Mouse (Mus musculus) activated CD4-positive, CD25-positive, alpha-beta regulatory T cell (primary cell): ENCODE measurements around the gene Lamp1. TPM values are rescaled to one million over a fixed set of nuclear protein-coding genes. Genes with fewer than 3 reads are reported as not detected.

Experiments
- polyA plus RNA-seq, 2 experiments: library from polyadenylated mRNA; unstranded; fragments of 100-300 nt; shearing (Covaris generic); gene quantifications; one replicate each; pipeline ENCODE4 v1.2.1; 2017

Lamp1 gene
- polyA plus RNA-seq = 100 to 1,000 TPM; 181 to 217 TPM

DNA sequence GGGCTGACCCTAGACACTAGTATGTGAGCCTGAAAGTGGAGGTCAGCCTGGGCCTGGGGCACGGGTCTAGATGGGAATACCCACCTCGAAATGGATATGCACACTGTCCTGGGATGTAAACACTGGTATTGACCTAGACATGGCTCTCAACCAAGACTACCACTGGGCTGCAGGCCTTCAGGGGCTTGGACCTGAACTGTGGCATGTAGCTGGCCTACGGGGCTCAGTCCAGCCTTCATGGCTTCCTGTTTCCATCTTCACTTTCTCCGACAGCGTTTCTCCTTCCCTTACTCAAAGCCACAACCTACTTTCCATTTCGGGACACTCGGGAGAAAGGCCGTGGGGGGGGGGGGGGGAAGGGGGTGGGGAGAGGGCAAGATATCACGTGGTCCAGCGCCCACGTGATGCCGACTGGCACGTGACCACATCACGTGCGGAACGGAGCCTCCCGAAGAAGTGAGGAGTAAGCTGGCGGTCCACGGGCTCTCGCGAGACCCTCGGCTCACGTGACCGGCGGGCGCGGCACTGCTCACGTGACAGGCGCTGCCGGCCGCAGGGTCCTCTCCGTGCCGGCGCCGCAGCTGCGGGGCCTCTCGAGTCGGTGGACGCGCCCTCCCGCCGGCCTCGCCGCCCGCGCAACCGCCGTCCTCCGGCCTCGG lies at the start of gene Lamp1:
Gene Lamp1, plus strand, starts transcription at position 444 of the 659 bp plus-strand sequence.

DNA sequence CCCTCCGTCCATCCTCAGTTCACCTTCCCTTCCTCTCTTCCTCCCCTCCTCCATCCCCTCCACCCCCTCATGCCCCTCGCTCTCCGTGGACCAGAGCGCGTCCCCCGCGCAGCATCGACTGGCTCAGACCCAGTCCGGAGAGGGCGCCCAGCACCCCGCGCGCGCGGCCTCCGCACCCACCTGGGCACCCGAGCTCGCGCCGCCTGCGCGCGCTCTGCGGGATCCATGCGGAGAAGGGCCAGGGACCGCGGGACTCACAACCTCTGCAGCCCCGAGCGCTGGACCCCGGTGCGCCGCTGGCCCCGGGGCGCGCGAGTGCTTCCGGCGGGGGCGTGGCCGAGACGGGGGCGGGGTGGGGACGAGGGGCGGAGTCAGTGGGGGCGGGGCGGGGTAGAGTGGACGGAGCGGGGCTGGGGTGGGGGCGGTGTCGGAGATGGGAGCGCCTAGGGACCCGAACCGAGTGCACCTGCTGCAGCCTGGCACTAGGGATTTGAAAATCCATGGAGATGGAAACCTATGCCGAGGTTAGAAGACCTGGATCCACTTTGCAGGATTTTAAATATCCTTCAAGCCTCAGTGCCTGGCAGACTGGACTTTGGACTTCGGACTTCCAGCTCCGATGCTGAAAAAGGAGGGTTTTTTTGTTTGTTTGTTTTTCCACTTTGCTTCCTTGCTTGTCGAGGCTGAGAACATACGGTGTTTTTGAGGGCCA lies 41.5 kb downstream of the Lamp1 start, which contains the start of gene Grtp1:
Gene Grtp1, minus strand, starts transcription at position 320 of the 712 bp plus-strand sequence.

Other genes with a start within 250 kb of the Lamp1 start
- gene F7, start 133.1 kb upstream of the Lamp1 start, polyA plus RNA-seq = under 1 TPM in 1 of 2 experiments, not detected in 1; 0.31 TPM
- gene F10, start 121.9 kb upstream of the Lamp1 start, polyA plus RNA-seq = under 1 TPM in 1 of 2 experiments, not detected in 1; 0.92 TPM
- gene Proz, start 98.2 kb upstream of the Lamp1 start, polyA plus RNA-seq = 1 to 10 TPM; 1.1 to 2.6 TPM
- 10 to 100 TPM; 34.3 to 36.7 TPM for gene Pcid2, start 53.7 kb upstream of the Lamp1 start, polyA plus RNA-seq
- 10 to 100 TPM; 27.2 to 33.4 TPM for gene Cul4a, start 53.5 kb upstream of the Lamp1 start, polyA plus RNA-seq
- gene Grtp1, start 41.5 kb downstream of the Lamp1 start, polyA plus RNA-seq = 1 to 10 TPM; 1.4 to 2.8 TPM
- 1 to 10 TPM in 1 of 2 experiments, under 1 TPM in 1; 0.31 to 1.6 TPM for gene Adprhl1, start 95.0 kb downstream of the Lamp1 start, polyA plus RNA-seq
- gene Dcun1d2, start 129.0 kb downstream of the Lamp1 start, polyA plus RNA-seq = 10 to 100 TPM; 21.5 to 34.7 TPM
- gene Tmco3, start 129.0 kb downstream of the Lamp1 start, polyA plus RNA-seq = 10 to 100 TPM; 28.4 to 29.9 TPM
- 100 to 1,000 TPM in 1 of 2 experiments, 10 to 100 TPM in 1; 94.0 to 103 TPM for gene Tfdp1, start 179.6 kb downstream of the Lamp1 start, polyA plus RNA-seq
- not detected for gene Atp4b, start 237.7 kb downstream of the Lamp1 start, polyA plus RNA-seq
- under 1 TPM in 1 of 2 experiments, not detected in 1; 0.10 TPM for gene Grk1, start 245.9 kb downstream of the Lamp1 start, polyA plus RNA-seq